8 mouse cellular contexts compared by ENCODE assay signal in genomic region chr17:25808789-25809605, GRCm38 (mm10). TPM values are rescaled to one million over a fixed set of nuclear protein-coding genes. Genes with fewer than 3 reads are reported as not detected.
DNase-seq lines count a peak whose midpoint lies in the region; ATAC-seq lines count a peak whose summit lies in the region.

TSS of gene Fbxl16 (plus strand) at chr17:25809085.

- DNase-seq in Muller cell, postnatal 12 days (ENCODE audit: inconsistent ontology term), result peak; percentile 96
- peak; percentile 91 for DNase-seq in hindbrain, embryonic 11.5 days (ENCODE audit: low spot score)
- DNase-seq in layer of hippocampus, postnatal 14 days (ENCODE audit: low spot score in 2 of 2), result peak; percentile 86 to 93
- DNase-seq in right cerebral cortex, adult 2 months (ENCODE audit: low spot score in 2 of 2), result peak; percentile 88 to 89
- no peak for DNase-seq in c-Kit-positive CD71-positive TER-119-positive erythroid progenitor cells, embryonic 14.5 days (ENCODE audit: low spot score)

- no peaks in the 10 kb centered on the region for H3K9me3 ChIP-seq in forebrain, embryonic 15.5 days
- H3K9me3 ChIP-seq in hindbrain, embryonic 11.5 days (ENCODE audit: control insufficient read depth, low read length), result no peaks in the 10 kb centered on the region
- H3K9me3 ChIP-seq in lung, embryonic 15.5 days, result no peaks in the 10 kb centered on the region

- under 1% methylated on average over 93 of the region's 100 CpGs for WGBS in forebrain, embryonic 15.5 days
- under 1% methylated on average over 54 of the region's 100 CpGs for WGBS in hindbrain, embryonic 11.5 days
- WGBS in lung, embryonic 15.5 days, result under 1% methylated on average over 72 of the region's 100 CpGs

- no peaks in the 10 kb centered on the region for H3K27me3 ChIP-seq in forebrain, embryonic 15.5 days
- peaks cover 2% of the 10 kb centered on the region; the same call in 1 of the 2 replicates for H3K27me3 ChIP-seq in hindbrain, embryonic 11.5 days (ENCODE audit: control insufficient read depth, insufficient read depth, low read length)
- H3K27me3 ChIP-seq in lung, embryonic 15.5 days, result peaks cover 54% of the 10 kb centered on the region

- H3K4me3 ChIP-seq in brown adipose tissue, adult 24 weeks (ENCODE audit: insufficient read depth, low read depth, low read length), result peak within 1 kb of the TSS; percentile 56
- peak within 1 kb of the TSS; percentile 99 for H3K4me3 ChIP-seq in forebrain, embryonic 15.5 days
- peak within 1 kb of the TSS; percentile 84 for H3K4me3 ChIP-seq in hindbrain, embryonic 11.5 days (ENCODE audit: low read depth, low read length)
- H3K4me3 ChIP-seq in lung, embryonic 15.5 days, result peak within 1 kb of the TSS; percentile 52

- H3K9ac ChIP-seq in forebrain, embryonic 15.5 days (replicated peaks), result peak within 1 kb of the TSS; percentile 99
- H3K9ac ChIP-seq in hindbrain, embryonic 11.5 days (ENCODE audit: low read depth, low read length), result peak within 1 kb of the TSS; percentile 95
- peak within 1 kb of the TSS; percentile 33 for H3K9ac ChIP-seq in lung, embryonic 15.5 days

- peak within 1 kb of the TSS; percentile 89 for H3K4me2 ChIP-seq in forebrain, embryonic 15.5 days (replicated peaks)
- H3K4me2 ChIP-seq in hindbrain, embryonic 11.5 days (replicated peaks; ENCODE audit: low read depth, low read length), result peak within 1 kb of the TSS; percentile 87
- H3K4me2 ChIP-seq in lung, embryonic 15.5 days, result peak within 1 kb of the TSS; percentile 94

- ATAC-seq in forebrain, embryonic 15.5 days (replicated peaks), result peak; percentile 86
- ATAC-seq in hindbrain, embryonic 11.5 days (ENCODE audit: low FRiP score), result peak; percentile 81
- peak; percentile 66 for ATAC-seq in lung, embryonic 15.5 days (ENCODE audit: borderline replicate concordance, extremely low read depth, low FRiP score, low TSS enrichment)

- H3K36me3 ChIP-seq in forebrain, embryonic 15.5 days, result no peaks in the 10 kb centered on the region
- H3K36me3 ChIP-seq in hindbrain, embryonic 11.5 days (ENCODE audit: control insufficient read depth, insufficient read depth, low read length), result no peaks in the 10 kb centered on the region
- H3K36me3 ChIP-seq in lung, embryonic 15.5 days, result no peaks in the 10 kb centered on the region

- H3K4me1 ChIP-seq in brown adipose tissue, adult 24 weeks (ENCODE audit: control insufficient read depth, insufficient read depth, insufficient read length, low read length), result no peaks in the 10 kb centered on the region
- peaks cover 42% of the 10 kb centered on the region for H3K4me1 ChIP-seq in forebrain, embryonic 15.5 days
- H3K4me1 ChIP-seq in hindbrain, embryonic 11.5 days (replicated peaks; ENCODE audit: control insufficient read depth, insufficient read depth, low read length), result peaks cover 10% of the 10 kb centered on the region; the same call in 1 of the 2 replicates
- H3K4me1 ChIP-seq in lung, embryonic 15.5 days, result peaks cover 16% of the 10 kb centered on the region

- no peak within 1 kb of the TSS for H3K27ac ChIP-seq in brown adipose tissue, adult 24 weeks (replicated peaks; ENCODE audit: low read depth, low read length)
- peak within 1 kb of the TSS; percentile 98 for H3K27ac ChIP-seq in forebrain, embryonic 15.5 days (replicated peaks)
- H3K27ac ChIP-seq in hindbrain, embryonic 11.5 days (ENCODE audit: low read depth, low read length), result peak within 1 kb of the TSS; percentile 98
- no peak within 1 kb of the TSS for H3K27ac ChIP-seq in lung, embryonic 15.5 days

RNA-seq across cellular contexts. Expression of gene Fbxl16, which starts in this region (rescaled TPM):
- polyA plus RNA-seq in brown adipose tissue, adult 24 weeks (2012; ENCODE audit: insufficient read depth, insufficient read length, missing spikeins), result 0.42 and 0.79 TPM in 2 replicates
- polyA plus RNA-seq in forebrain, embryonic 15.5 days (2015; fragmentation: Nextera tagmentation; extraction: Ambion mirVana), result 33.2 and 35.3 TPM in 2 replicates
- polyA plus RNA-seq in hindbrain, embryonic 11.5 days (2014; fragmentation: Nextera tagmentation; extraction: Ambion mirVana), result 12.2 and 15.0 TPM in 2 replicates
- total RNA-seq in layer of hippocampus, postnatal 14 days (2021), result 100 to 1,000 TPM; 414 to 418 TPM
- polyA plus RNA-seq in lung, embryonic 15.5 days (2015; fragmentation: Nextera tagmentation; extraction: Ambion mirVana), result 0.88 and 1.6 TPM in 2 replicates

Comparison
In these comparisons a context has a peak if more than half of its experiments do, and no peak if none do; other contexts are left out.
1. H3K27ac ChIP-seq: peak in forebrain, embryonic 15.5 days (single experiment) and hindbrain, embryonic 11.5 days (single experiment); none in brown adipose tissue, adult 24 weeks (single experiment) and lung, embryonic 15.5 days (single experiment).
2. H3K9ac ChIP-seq: peak in every context shown above with its lines; median percentile 99 in forebrain, embryonic 15.5 days; 95 in hindbrain, embryonic 11.5 days; 33 in lung, embryonic 15.5 days.
3. Peak in every context shown above with its lines, with median percentiles within 50 percentile points of each other: H3K4me3 ChIP-seq, ATAC-seq and H3K4me2 ChIP-seq.